8 mouse cellular contexts compared by ENCODE assay signal in the genomic region with DNA sequence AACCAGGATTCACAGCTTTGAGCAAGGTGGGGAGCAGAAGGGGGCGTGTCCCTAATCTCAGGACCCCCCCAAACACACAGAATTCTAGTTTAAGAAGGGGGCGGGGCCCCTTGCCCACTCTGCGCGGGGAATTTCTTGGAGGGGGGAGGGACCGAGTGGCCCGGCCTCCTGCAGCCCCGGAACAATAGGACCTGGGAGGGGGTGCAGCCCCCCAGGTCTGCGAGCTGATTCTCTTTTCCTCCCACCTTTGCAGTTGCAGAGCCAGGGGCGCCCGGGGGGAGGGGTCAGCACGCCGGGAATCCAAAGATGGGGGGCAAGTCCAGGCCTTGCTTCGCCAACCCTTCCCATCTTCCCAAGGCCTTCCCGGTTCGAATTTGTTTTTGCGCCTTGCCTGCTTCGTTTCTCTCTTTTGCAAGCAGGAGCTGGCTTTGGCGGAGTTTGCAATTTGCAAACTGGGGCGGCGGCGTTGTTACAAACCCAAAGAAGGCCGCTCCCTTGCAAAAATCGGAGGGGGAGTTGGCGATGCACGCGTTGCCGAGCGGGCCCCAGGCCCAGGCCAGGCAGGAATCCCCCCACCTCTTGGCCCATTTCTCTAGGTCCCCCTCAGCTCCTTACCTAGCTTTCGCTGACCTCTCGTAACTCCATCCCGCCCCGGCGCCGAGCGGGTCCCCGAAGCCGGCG. TPM values are rescaled to one million over a fixed set of nuclear protein-coding genes. Genes with fewer than 3 reads are reported as not detected.
A peak's percentile ranks its signal among the peaks of the same experiment; 100 is the strongest.
DNase-seq lines count a peak whose midpoint lies in the region; ATAC-seq and TF ChIP-seq lines count a peak whose summit lies in the region.

No protein-coding gene starts in this region.

- peak overlapping the region; percentile 66 to 93 for H3K4me3 ChIP-seq in MEL (ENCODE audit: control insufficient read depth in 1 of 2, insufficient read depth in 1 of 2, low read depth in 2 of 2, low read length in 2 of 2)
- peak overlapping the region; percentile 78 for H3K4me3 ChIP-seq in embryonic facial prominence, embryonic 12.5 days
- peak overlapping the region; percentile 92 for H3K4me3 ChIP-seq in hindbrain, embryonic 11.5 days (ENCODE audit: low read depth, low read length)
- H3K4me3 ChIP-seq in left cerebral cortex, adult 2 months, result peak overlapping the region; percentile 87
- H3K4me3 ChIP-seq in small intestine, adult 2 months (ENCODE audit: low read depth, low read length), result peak overlapping the region; percentile 98

- H3K9ac ChIP-seq in MEL (ENCODE audit: control insufficient read depth, low read depth, low read length, poor library complexity, severe bottlenecking), result peak overlapping the region; percentile 81
- peak overlapping the region; percentile 94 for H3K9ac ChIP-seq in embryonic facial prominence, embryonic 12.5 days
- peak overlapping the region; percentile 81 for H3K9ac ChIP-seq in hindbrain, embryonic 11.5 days (ENCODE audit: low read depth, low read length)

- no peak for TF ChIP-seq CTCF in MEL (IDR thresholded peaks at IDR 0.05 in 2 of 3, conservative IDR thresholded peaks at IDR 0.05 in 1 of 3; ENCODE audit: control insufficient read depth in 1 of 3, insufficient read depth in 1 of 3, low read depth in 2 of 3, low read length in 3 of 3, poor library complexity in 1 of 3, severe bottlenecking in 1 of 3)
- TF ChIP-seq CTCF in left cerebral cortex, adult 2 months (IDR thresholded peaks at IDR 0.05), result no peak
- TF ChIP-seq CTCF in small intestine, adult 2 months (IDR thresholded peaks at IDR 0.05; ENCODE audit: extremely low read depth, insufficient read length, insufficient replicate concordance, low read depth, low read length), result no peak

- TF ChIP-seq POLR2A in MEL (IDR thresholded peaks at IDR 0.05; ENCODE audit: control insufficient read depth in 1 of 2, insufficient read depth in 1 of 2, low read depth in 1 of 2, low read length in 2 of 2, poor library complexity in 1 of 2), result peak in 1 of 2 experiments; percentile 29; a peak in 1 of 4 replicates
- TF ChIP-seq POLR2A in small intestine, adult 2 months (IDR thresholded peaks at IDR 0.05; ENCODE audit: low read depth, low read length), result no peak

- peaks cover 0 to 5% of the 10 kb centered on the region in 2 experiments; a peak in 3 of 4 replicates for H3K36me3 ChIP-seq in MEL (ENCODE audit: control insufficient read depth in 1 of 2, insufficient read depth in 2 of 2, low read length in 2 of 2)
- peaks cover 33% of the 10 kb centered on the region for H3K36me3 ChIP-seq in embryonic facial prominence, embryonic 12.5 days
- peaks cover 27% of the 10 kb centered on the region for H3K36me3 ChIP-seq in hindbrain, embryonic 11.5 days (ENCODE audit: control insufficient read depth, insufficient read depth, low read length)
- H3K36me3 ChIP-seq in small intestine, adult 2 months (ENCODE audit: control insufficient read depth, insufficient read depth, low read length), result peaks cover 28% of the 10 kb centered on the region

- peak overlapping the region; percentile 78 for H3K27ac ChIP-seq in MEL (ENCODE audit: control insufficient read depth, low read depth, low read length)
- peak overlapping the region; percentile 100 for H3K27ac ChIP-seq in embryonic facial prominence, embryonic 12.5 days
- peak overlapping the region; percentile 98 for H3K27ac ChIP-seq in hindbrain, embryonic 11.5 days (ENCODE audit: low read depth, low read length)
- H3K27ac ChIP-seq in left cerebral cortex, adult 2 months, result peak overlapping the region; percentile 99
- H3K27ac ChIP-seq in small intestine, adult 2 months (ENCODE audit: insufficient read depth, low read depth, low read length), result peak overlapping the region; percentile 71

- no peak for TF ChIP-seq RAD21 in MEL (IDR thresholded peaks at IDR 0.05; ENCODE audit: low read depth, low read length)

- H3K27me3 ChIP-seq in MEL (ENCODE audit: control insufficient read depth in 1 of 2, insufficient read depth in 2 of 2, low read length in 2 of 2), result no peaks in the 10 kb centered on the region
- H3K27me3 ChIP-seq in embryonic facial prominence, embryonic 12.5 days, result no peaks in the 10 kb centered on the region
- H3K27me3 ChIP-seq in hindbrain, embryonic 11.5 days (ENCODE audit: control insufficient read depth, insufficient read depth, low read length), result no peaks in the 10 kb centered on the region
- no peaks in the 10 kb centered on the region for H3K27me3 ChIP-seq in small intestine, adult 2 months (ENCODE audit: control insufficient read depth, insufficient read depth, low read length)

- peaks cover 3 to 15% of the 10 kb centered on the region in 2 experiments; a peak in 3 of 4 replicates for H3K4me1 ChIP-seq in MEL (ENCODE audit: control insufficient read depth in 1 of 2, insufficient read depth in 2 of 2, low read length in 2 of 2)
- peaks cover 20% of the 10 kb centered on the region; the same call in 1 of the 2 replicates for H3K4me1 ChIP-seq in embryonic facial prominence, embryonic 12.5 days
- 0 out of 2 replicates have a peak, but pooled peaks cover 3% of the 10 kb centered on the region for H3K4me1 ChIP-seq in hindbrain, embryonic 11.5 days (replicated peaks; ENCODE audit: control insufficient read depth, insufficient read depth, low read length)
- H3K4me1 ChIP-seq in small intestine, adult 2 months (ENCODE audit: control insufficient read depth, insufficient read depth, insufficient read length, low read length), result peaks cover 8% of the 10 kb centered on the region

- no peaks in the 10 kb centered on the region for H3K9me3 ChIP-seq in MEL (replicated peaks; ENCODE audit: insufficient read depth, low read length)
- H3K9me3 ChIP-seq in embryonic facial prominence, embryonic 12.5 days, result no peaks in the 10 kb centered on the region
- no peaks in the 10 kb centered on the region for H3K9me3 ChIP-seq in hindbrain, embryonic 11.5 days (ENCODE audit: control insufficient read depth, low read length)

- ATAC-seq in embryonic facial prominence, embryonic 12.5 days (ENCODE audit: insufficient number of reproducible peaks, insufficient read depth, low FRiP score, low TSS enrichment), result no peak
- ATAC-seq in hindbrain, embryonic 11.5 days (ENCODE audit: low FRiP score), result no peak

- WGBS in embryonic facial prominence, embryonic 12.5 days, result under 1% methylated on average over 38 of the region's 38 CpGs
- 2% methylated on average over 38 of the region's 38 CpGs for WGBS in hindbrain, embryonic 11.5 days
- 1% methylated on average over 38 of the region's 38 CpGs for WGBS in small intestine, adult 2 months

- H3K79me2 ChIP-seq in MEL (ENCODE audit: control insufficient read depth, insufficient read depth, low read length, poor library complexity), result peaks cover 25% of the 10 kb centered on the region

- intact Hi-C loops in left cerebral cortex, adult 2 months (cut with DNase I), result loop anchor here (2.0 kb wide), 1 partner anchor 36 kb away; the partner anchor contains the start of genes Rras and Scaf1

- no peak for TF ChIP-seq EP300 in MEL (IDR thresholded peaks at IDR 0.05; ENCODE audit: low read depth in 1 of 2, low read length in 2 of 2)

- peak overlapping the region; percentile 88 for H3K4me2 ChIP-seq in embryonic facial prominence, embryonic 12.5 days (replicated peaks)
- peak overlapping the region; percentile 96 for H3K4me2 ChIP-seq in hindbrain, embryonic 11.5 days (replicated peaks; ENCODE audit: low read depth, low read length)

- DNase-seq in adrenal gland, adult (ENCODE audit: inconsistent age in 2 of 2, low spot score in 1 of 2), result peak; percentile 66 to 87
- DNase-seq in adrenal gland, postnatal 25 days, result no peak
- peak; percentile 74 for DNase-seq in MEL (ENCODE audit: low read depth, low spot score)
- DNase-seq in hindbrain, embryonic 11.5 days (ENCODE audit: low spot score), result peak; percentile 72
- peak; percentile 40 to 57 for DNase-seq in left cerebral cortex, adult 2 months (ENCODE audit: extremely low spot score in 1 of 2, low spot score in 2 of 2)
- DNase-seq in lung, postnatal 36 days, result peak; percentile 33

RNA-seq across cellular contexts. Expression of gene Prr12, which starts 0.4 kb away (rescaled TPM):
- 71.1 and 78.5 TPM in 2 replicates for total RNA-seq in adrenal gland, postnatal 25 days (2021)
- 3.3 and 3.5 TPM in 2 replicates for total RNA-seq in MEL (2012; rRNA removed)
- polyA plus RNA-seq in MEL (2012; ENCODE audit: insufficient read depth in 1 of 2, insufficient read length in 2 of 2, low read depth in 1 of 2, low replicate concordance in 2 of 2, missing spikeins in 1 of 2), result 10 to 100 TPM in 1 of 2 experiments, not detected in 1; 32.1 TPM
- 13.7 and 16.8 TPM in 2 replicates for polyA plus RNA-seq in embryonic facial prominence, embryonic 12.5 days (2016; fragmentation: Nextera tagmentation; extraction: Ambion mirVana)
- 13.0 and 16.0 TPM in 2 replicates for polyA plus RNA-seq in hindbrain, embryonic 11.5 days (2014; fragmentation: Nextera tagmentation; extraction: Ambion mirVana)
- 10 to 100 TPM; 70.0 to 73.4 TPM for total RNA-seq in left cerebral cortex, adult 2 months (2021)
- 8.1 and 13.2 TPM in 2 replicates for polyA plus RNA-seq in small intestine, adult 2 months (2012; rRNA removed)

RNA-seq across cellular contexts. Expression of gene Nosip, which starts 9.9 kb away (rescaled TPM):
- total RNA-seq in adrenal gland, postnatal 25 days (2021), result 46.5 and 67.2 TPM in 2 replicates
- 49.9 and 50.7 TPM in 2 replicates for total RNA-seq in MEL (2012; rRNA removed)
- polyA plus RNA-seq in MEL (2012; ENCODE audit: insufficient read depth in 1 of 2, insufficient read length in 2 of 2, low read depth in 1 of 2, low replicate concordance in 2 of 2, missing spikeins in 1 of 2), result 10 to 100 TPM in 1 of 2 experiments, not detected in 1; 78.9 TPM
- polyA plus RNA-seq in embryonic facial prominence, embryonic 12.5 days (2016; fragmentation: Nextera tagmentation; extraction: Ambion mirVana), result 63.0 and 64.4 TPM in 2 replicates
- 58.2 and 62.7 TPM in 2 replicates for polyA plus RNA-seq in hindbrain, embryonic 11.5 days (2014; fragmentation: Nextera tagmentation; extraction: Ambion mirVana)
- 10 to 100 TPM; 53.6 to 55.6 TPM for total RNA-seq in left cerebral cortex, adult 2 months (2021)
- polyA plus RNA-seq in small intestine, adult 2 months (2012; rRNA removed), result 39.3 and 92.7 TPM in 2 replicates

RNA-seq across cellular contexts. Expression of gene Prrg2, which starts 10.2 kb away (rescaled TPM):
- 19.2 and 21.4 TPM in 2 replicates for total RNA-seq in adrenal gland, postnatal 25 days (2021)
- 7.5 and 7.7 TPM in 2 replicates for total RNA-seq in MEL (2012; rRNA removed)
- polyA plus RNA-seq in MEL (2012; ENCODE audit: insufficient read depth in 1 of 2, insufficient read length in 2 of 2, low read depth in 1 of 2, low replicate concordance in 2 of 2, missing spikeins in 1 of 2), result 10 to 100 TPM in 1 of 2 experiments, not detected in 1; 16.9 TPM
- 23.9 and 25.0 TPM in 2 replicates for polyA plus RNA-seq in embryonic facial prominence, embryonic 12.5 days (2016; fragmentation: Nextera tagmentation; extraction: Ambion mirVana)
- polyA plus RNA-seq in hindbrain, embryonic 11.5 days (2014; fragmentation: Nextera tagmentation; extraction: Ambion mirVana), result 15.7 and 17.1 TPM in 2 replicates
- 10 to 100 TPM in 1 of 2 experiments, 1 to 10 TPM in 1; 9.0 to 10.4 TPM for total RNA-seq in left cerebral cortex, adult 2 months (2021)
- 81.7 and 172 TPM in 2 replicates for polyA plus RNA-seq in small intestine, adult 2 months (2012; rRNA removed)

RNA-seq across cellular contexts. Expression of gene Rras, which starts 34.6 kb away (rescaled TPM):
- 94.0 and 102 TPM in 2 replicates for total RNA-seq in adrenal gland, postnatal 25 days (2021)
- total RNA-seq in MEL (2012; rRNA removed), result 4.2 and 5.0 TPM in 2 replicates
- 10 to 100 TPM in 1 of 2 experiments, not detected in 1; 24.1 TPM for polyA plus RNA-seq in MEL (2012; ENCODE audit: insufficient read depth in 1 of 2, insufficient read length in 2 of 2, low read depth in 1 of 2, low replicate concordance in 2 of 2, missing spikeins in 1 of 2)
- polyA plus RNA-seq in embryonic facial prominence, embryonic 12.5 days (2016; fragmentation: Nextera tagmentation; extraction: Ambion mirVana), result 23.6 and 26.1 TPM in 2 replicates
- 21.2 and 21.6 TPM in 2 replicates for polyA plus RNA-seq in hindbrain, embryonic 11.5 days (2014; fragmentation: Nextera tagmentation; extraction: Ambion mirVana)
- total RNA-seq in left cerebral cortex, adult 2 months (2021), result 10 to 100 TPM; 11.8 to 12.2 TPM
- 49.3 and 67.9 TPM in 2 replicates for polyA plus RNA-seq in small intestine, adult 2 months (2012; rRNA removed)

RNA-seq across cellular contexts. Expression of gene Scaf1, which starts 36.2 kb away (rescaled TPM):
- 86.4 and 99.4 TPM in 2 replicates for total RNA-seq in adrenal gland, postnatal 25 days (2021)
- total RNA-seq in MEL (2012; rRNA removed), result 17.7 and 18.3 TPM in 2 replicates
- polyA plus RNA-seq in MEL (2012; ENCODE audit: insufficient read depth in 1 of 2, insufficient read length in 2 of 2, low read depth in 1 of 2, low replicate concordance in 2 of 2, missing spikeins in 1 of 2), result 10 to 100 TPM; 34.4 to 81.5 TPM
- polyA plus RNA-seq in embryonic facial prominence, embryonic 12.5 days (2016; fragmentation: Nextera tagmentation; extraction: Ambion mirVana), result 43.8 and 47.7 TPM in 2 replicates
- polyA plus RNA-seq in hindbrain, embryonic 11.5 days (2014; fragmentation: Nextera tagmentation; extraction: Ambion mirVana), result 44.0 and 49.6 TPM in 2 replicates
- total RNA-seq in left cerebral cortex, adult 2 months (2021), result 100 to 1,000 TPM; 170 to 181 TPM
- 39.8 and 73.0 TPM in 2 replicates for polyA plus RNA-seq in small intestine, adult 2 months (2012; rRNA removed)
